Mouse (Mus musculus): ENCODE results near the gene Itih1. TPM values are rescaled to one million over a fixed set of nuclear protein-coding genes. Genes with fewer than 3 reads are reported as not detected.

Gene Itih1
- polyA plus RNA-seq, 1 experiment from 2014 or later: 0.05 TPM

GRCm38 (mm10) chr14:30943860-30944674 is 978 bp upstream of the Itih1 start:
- Histone ChIP-seq H3K36me3 (ENCODE audit: control insufficient read depth, insufficient read depth) (no peaks in the 10 kb centered on the region), H3K4me2 (ENCODE audit: low read depth, low read length) (no peak overlapping the region), H3K27me3 (ENCODE audit: control insufficient read depth, insufficient read depth, low read length) (no peaks in the 10 kb centered on the region), H3K4me3 (ENCODE audit: low read length) (no peak overlapping the region), H3K9ac (ENCODE audit: low read length) (no peak overlapping the region), H3K9me3 (replicated peaks; ENCODE audit: control insufficient read depth, low read length) (no peaks in the 10 kb centered on the region), H3K4me1 (ENCODE audit: control insufficient read depth, insufficient read depth, low read length) (no peaks in the 10 kb centered on the region), H3K27ac (ENCODE audit: low read length) (no peak overlapping the region)
- 55% methylated on average over 11 of the region's 11 CpGs for WGBS
- no peak for ATAC-seq (replicated peaks; ENCODE audit: extremely low read depth, insufficient read depth, low FRiP score)

GRCm38 (mm10) chr14:30942254-30942653 is 835 bp downstream of the Itih1 start:
- WGBS: 81% methylated on average over 4 of the region's 4 CpGs
- Histone ChIP-seq H3K4me3 (ENCODE audit: low read length) (no peak overlapping the region), H3K27ac (ENCODE audit: low read length) (no peak overlapping the region), H3K4me2 (ENCODE audit: low read depth, low read length) (no peak overlapping the region), H3K9ac (ENCODE audit: low read length) (no peak overlapping the region), H3K9me3 (replicated peaks; ENCODE audit: control insufficient read depth, low read length) (no peaks in the 10 kb centered on the region), H3K27me3 (ENCODE audit: control insufficient read depth, insufficient read depth, low read length) (no peaks in the 10 kb centered on the region), H3K4me1 (ENCODE audit: control insufficient read depth, insufficient read depth, low read length) (no peaks in the 10 kb centered on the region), H3K36me3 (ENCODE audit: control insufficient read depth, insufficient read depth) (no peaks in the 10 kb centered on the region)
- ATAC-seq (replicated peaks; ENCODE audit: extremely low read depth, insufficient read depth, low FRiP score): no peak

- Histone ChIP-seq H3K9ac (ENCODE audit: low read length) (no peak overlapping the region), H3K27me3 (ENCODE audit: control insufficient read depth, insufficient read depth, low read length) (no peaks in the 10 kb centered on the region), H3K4me3 (ENCODE audit: low read length) (no peak overlapping the region), H3K36me3 (ENCODE audit: control insufficient read depth, insufficient read depth) (no peaks in the 10 kb centered on the region), H3K27ac (ENCODE audit: low read length) (no peak overlapping the region), H3K9me3 (replicated peaks; ENCODE audit: control insufficient read depth, low read length) (no peaks in the 10 kb centered on the region), H3K4me2 (ENCODE audit: low read depth, low read length) (no peak overlapping the region), H3K4me1 (ENCODE audit: control insufficient read depth, insufficient read depth, low read length) (no peaks in the 10 kb centered on the region)
- no peak for ATAC-seq (replicated peaks; ENCODE audit: extremely low read depth, insufficient read depth, low FRiP score)
- 79% methylated on average over 9 of the region's 9 CpGs for WGBS
Measured at GRCm38 (mm10) chr14:30933351-30933750, 9.7 kb downstream of the Itih1 start.

GRCm38 (mm10) chr14:30930386-30930785 is 12.7 kb downstream of the Itih1 start:
- H3K4me1 ChIP-seq (ENCODE audit: control insufficient read depth, insufficient read depth, low read length): no peaks in the 10 kb centered on the region
- H3K4me3 ChIP-seq (ENCODE audit: low read length): no peak overlapping the region
- no peaks in the 10 kb centered on the region for H3K36me3 ChIP-seq (ENCODE audit: control insufficient read depth, insufficient read depth)
- no peak overlapping the region for H3K9ac ChIP-seq (ENCODE audit: low read length)
- no peaks in the 10 kb centered on the region for H3K27me3 ChIP-seq (ENCODE audit: control insufficient read depth, insufficient read depth, low read length)
- ATAC-seq (replicated peaks; ENCODE audit: extremely low read depth, insufficient read depth, low FRiP score): no peak
- H3K4me2 ChIP-seq (ENCODE audit: low read depth, low read length): no peak overlapping the region
- H3K27ac ChIP-seq (ENCODE audit: low read length): no peak overlapping the region
- no peaks in the 10 kb centered on the region for H3K9me3 ChIP-seq (replicated peaks; ENCODE audit: control insufficient read depth, low read length)
- 83% methylated on average over 4 of the region's 4 CpGs for WGBS

GRCm38 (mm10) chr14:30925492-30925891 is 17.6 kb downstream of the Itih1 start:
- Histone ChIP-seq H3K27ac (ENCODE audit: low read length) (no peak overlapping the region), H3K4me1 (ENCODE audit: control insufficient read depth, insufficient read depth, low read length) (peaks cover 2% of the 10 kb centered on the region; the same call in 1 of the 2 replicates), H3K27me3 (ENCODE audit: control insufficient read depth, insufficient read depth, low read length) (no peaks in the 10 kb centered on the region), H3K9me3 (replicated peaks; ENCODE audit: control insufficient read depth, low read length) (no peaks in the 10 kb centered on the region), H3K9ac (ENCODE audit: low read length) (no peak overlapping the region), H3K4me3 (ENCODE audit: low read length) (no peak overlapping the region), H3K4me2 (ENCODE audit: low read depth, low read length) (no peak overlapping the region), H3K36me3 (ENCODE audit: control insufficient read depth, insufficient read depth) (no peaks in the 10 kb centered on the region)
- WGBS: 84% methylated on average over 3 of the region's 3 CpGs
- ATAC-seq (replicated peaks; ENCODE audit: extremely low read depth, insufficient read depth, low FRiP score): no peak

- no peaks in the 10 kb centered on the region for H3K27me3 ChIP-seq (ENCODE audit: control insufficient read depth, insufficient read depth, low read length)
- WGBS: 43% methylated on average over 6 of the region's 6 CpGs
- ATAC-seq (replicated peaks; ENCODE audit: extremely low read depth, insufficient read depth, low FRiP score): 0 out of 2 replicates have a peak, but pooled peaks have one; percentile 32
- no peaks in the 10 kb centered on the region for H3K36me3 ChIP-seq (ENCODE audit: control insufficient read depth, insufficient read depth)
- H3K4me1 ChIP-seq (ENCODE audit: control insufficient read depth, insufficient read depth, low read length): peaks cover 2% of the 10 kb centered on the region; the same call in 1 of the 2 replicates
- no peak within 1 kb of the TSS for H3K4me2 ChIP-seq (ENCODE audit: low read depth, low read length)
- no peaks in the 10 kb centered on the region for H3K9me3 ChIP-seq (replicated peaks; ENCODE audit: control insufficient read depth, low read length)
- H3K9ac ChIP-seq (ENCODE audit: low read length): no peak within 1 kb of the TSS
- H3K27ac ChIP-seq (ENCODE audit: low read length): no peak within 1 kb of the TSS
- no peak within 1 kb of the TSS for H3K4me3 ChIP-seq (ENCODE audit: low read length)
Measured at GRCm38 (mm10) chr14:30923375-30924105, 19.5 kb downstream of the Itih1 start, which contains the start of gene Itih3. TSS of gene Itih3 (minus strand) at chr14:30923760.

- Histone ChIP-seq H3K4me2 (ENCODE audit: low read depth, low read length) (no peak overlapping the region), H3K4me3 (ENCODE audit: low read length) (no peak overlapping the region), H3K36me3 (ENCODE audit: control insufficient read depth, insufficient read depth) (no peaks in the 10 kb centered on the region), H3K27ac (ENCODE audit: low read length) (no peak overlapping the region), H3K4me1 (ENCODE audit: control insufficient read depth, insufficient read depth, low read length) (peaks cover 2% of the 10 kb centered on the region; the same call in 1 of the 2 replicates), H3K9ac (ENCODE audit: low read length) (no peak overlapping the region), H3K9me3 (replicated peaks; ENCODE audit: control insufficient read depth, low read length) (no peaks in the 10 kb centered on the region), H3K27me3 (ENCODE audit: control insufficient read depth, insufficient read depth, low read length) (no peaks in the 10 kb centered on the region)
- 69% methylated on average over 8 of the region's 8 CpGs for WGBS
- no peak for ATAC-seq (replicated peaks; ENCODE audit: extremely low read depth, insufficient read depth, low FRiP score)
Measured at GRCm38 (mm10) chr14:30922053-30922670, 20.9 kb downstream of the Itih1 start.

- no peak overlapping the region for H3K4me3 ChIP-seq (ENCODE audit: low read length)
- H3K9ac ChIP-seq (ENCODE audit: low read length): no peak overlapping the region
- no peak overlapping the region for H3K4me2 ChIP-seq (ENCODE audit: low read depth, low read length)
- H3K27me3 ChIP-seq (ENCODE audit: control insufficient read depth, insufficient read depth, low read length): no peaks in the 10 kb centered on the region
- no peak for ATAC-seq (replicated peaks; ENCODE audit: extremely low read depth, insufficient read depth, low FRiP score)
- 75% methylated on average over 1 of the region's 1 CpGs for WGBS
- H3K36me3 ChIP-seq (ENCODE audit: control insufficient read depth, insufficient read depth): no peaks in the 10 kb centered on the region
- H3K27ac ChIP-seq (ENCODE audit: low read length): no peak overlapping the region
- no peaks in the 10 kb centered on the region for H3K4me1 ChIP-seq (ENCODE audit: control insufficient read depth, insufficient read depth, low read length)
- no peaks in the 10 kb centered on the region for H3K9me3 ChIP-seq (replicated peaks; ENCODE audit: control insufficient read depth, low read length)
Measured at GRCm38 (mm10) chr14:30916516-30916915, 26.6 kb downstream of the Itih1 start.

- Histone ChIP-seq H3K27me3 (ENCODE audit: control insufficient read depth, insufficient read depth, low read length) (no peaks in the 10 kb centered on the region), H3K9me3 (replicated peaks; ENCODE audit: control insufficient read depth, low read length) (no peaks in the 10 kb centered on the region), H3K27ac (ENCODE audit: low read length) (no peak overlapping the region), H3K4me3 (ENCODE audit: low read length) (no peak overlapping the region), H3K4me1 (ENCODE audit: control insufficient read depth, insufficient read depth, low read length) (no peaks in the 10 kb centered on the region), H3K36me3 (ENCODE audit: control insufficient read depth, insufficient read depth) (no peaks in the 10 kb centered on the region), H3K9ac (ENCODE audit: low read length) (no peak overlapping the region), H3K4me2 (ENCODE audit: low read depth, low read length) (no peak overlapping the region)
- ATAC-seq (replicated peaks; ENCODE audit: extremely low read depth, insufficient read depth, low FRiP score): no peak
- WGBS: 67% methylated on average over 5 of the region's 5 CpGs
Measured at GRCm38 (mm10) chr14:30913404-30913803, 29.7 kb downstream of the Itih1 start.

Data from heart, embryonic 16.5 days (tissue).